Mouse (Mus musculus) midbrain, embryonic 12.5 days (tissue): Measurements from ENCODE around the gene Mup8. TPM values are rescaled to one million over a fixed set of nuclear protein-coding genes. Genes with fewer than 3 reads are reported as not detected.
"Not testable (repeated sequence)": the region's sequence is repeated elsewhere in the genome, so short reads cannot be mapped to it uniquely, and the experiment has no call there.

ENCODE experiments used
- ATAC-seq: fragments of 200-750 bp; cut with Nextera tagmentation; 2 replicates; pipeline ENCODE4 v1.8.0; 2017; ENCODE audit warnings: low read depth, moderate TSS enrichment, moderate library complexity; ENCODE audit not compliant: low FRiP score
- H3K27ac ChIP-seq: fragments of 300-500 bp; sonication (generic); replicated peaks from 2 replicates; pipeline ENCODE4 v1.5.1; 2016; ENCODE audit warnings: mild to moderate bottlenecking
- H3K27me3 ChIP-seq: fragments of 300-500 bp; sonication (generic); 2 replicates; pipeline ENCODE4 v1.6.1; 2016; ENCODE audit warnings: mild to moderate bottlenecking
- H3K36me3 ChIP-seq: fragments of 300-500 bp; sonication (generic); 2 replicates; pipeline ENCODE4 v1.6.1; 2016
- H3K4me1 ChIP-seq: fragments of 300-500 bp; sonication (generic); 2 replicates; pipeline ENCODE4 v1.6.1; 2016
- H3K4me2 ChIP-seq: fragments of 300-500 bp; sonication (generic); replicated peaks from 2 replicates; pipeline ENCODE4 v1.6.1; 2016; ENCODE audit warnings: mild to moderate bottlenecking, moderate library complexity
- H3K4me3 ChIP-seq: fragments of 300-500 bp; sonication (generic); 2 replicates; pipeline ENCODE4 v1.5.1; 2016; ENCODE audit warnings: mild to moderate bottlenecking
- H3K9ac ChIP-seq: fragments of 300-500 bp; sonication (generic); replicated peaks from 2 replicates; pipeline ENCODE4 v1.6.1; 2016; ENCODE audit warnings: mild to moderate bottlenecking, moderate library complexity
- H3K9me3 ChIP-seq: fragments of 300-500 bp; sonication (generic); 2 replicates; pipeline ENCODE4 v1.6.1; 2016; ENCODE audit warnings: mild to moderate bottlenecking
- WGBS: fragments of 180-500 bp; shearing (Covaris S2); methylation state at CpG from one replicate; pipeline ENCODE4 v1.1.7; 2016; 5-methylcytosine and 5-hydroxymethylcytosine counted together
- polyA plus RNA-seq: library from polyadenylated mRNA; unstranded; fragments of >200 nt; fragmentation: Nextera tagmentation; extraction: Ambion mirVana; gene quantifications from 2 replicates; pipeline ENCODE4 v1.2.1, GENCODE M21; 2016

The Mup8 gene
- polyA plus RNA-seq = not detected in 2 replicates

DNA sequence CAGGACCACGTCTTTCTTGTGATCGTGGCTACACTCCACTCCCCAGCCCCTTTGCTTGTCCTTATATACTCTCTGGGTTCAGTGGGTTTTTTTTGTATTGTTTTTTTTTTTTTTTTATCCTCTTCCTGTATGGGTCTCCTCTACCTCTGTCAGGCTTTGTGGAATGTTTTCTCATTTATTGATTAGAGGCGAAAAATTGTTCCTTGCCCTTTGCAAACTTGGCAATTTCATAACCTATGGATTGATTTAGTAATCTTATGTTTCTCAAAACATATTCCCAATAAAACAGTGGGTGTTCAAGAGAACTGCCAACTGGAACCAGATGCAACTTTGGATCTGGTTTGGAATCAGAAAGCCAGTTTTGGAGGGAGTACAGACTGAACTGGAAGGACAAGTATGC lies at the start of gene Mup8:
Gene Mup8, minus strand, starts transcription at position 101 of the 400 bp plus-strand sequence.
- not testable (repeated sequence) for H3K4me3 ChIP-seq, H3K27me3 ChIP-seq, H3K36me3 ChIP-seq, ATAC-seq, H3K27ac ChIP-seq, H3K9ac ChIP-seq, H3K4me2 ChIP-seq, H3K4me1 ChIP-seq, H3K9me3 ChIP-seq
- 87% methylated on average over 3 of the region's 3 CpGs for WGBS

- WGBS = 80% methylated on average over 11 of the region's 11 CpGs
- not testable (repeated sequence) for H3K36me3 ChIP-seq, H3K9ac ChIP-seq, H3K9me3 ChIP-seq, H3K27ac ChIP-seq, H3K4me3 ChIP-seq, H3K4me2 ChIP-seq, H3K27me3 ChIP-seq, ATAC-seq, H3K4me1 ChIP-seq
Observed at GRCm38 (mm10) chr4:60265977-60266770, 43.8 kb upstream of the Mup8 start.

DNA sequence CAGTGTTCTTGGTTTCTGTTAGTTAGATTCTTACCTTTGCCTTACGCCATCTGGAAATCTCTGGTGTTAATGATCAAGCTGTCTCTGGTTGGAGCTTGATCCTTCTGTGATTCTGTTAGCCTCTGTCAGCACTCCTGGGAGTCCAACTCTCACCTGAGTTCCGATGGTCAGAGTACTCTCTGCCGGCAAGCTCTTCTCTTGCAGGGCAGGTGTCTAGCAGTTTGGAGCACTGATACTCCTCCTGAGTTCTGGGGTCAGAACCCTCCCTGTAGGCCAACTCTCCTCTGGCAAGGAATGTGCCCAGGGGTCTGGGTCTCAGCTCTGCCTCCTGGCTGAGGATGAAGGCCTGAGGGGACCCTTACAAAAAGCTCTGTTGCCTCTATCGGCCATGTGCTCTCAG lies 40.3 kb upstream of the Mup8 start:
- WGBS = 93% methylated on average over 3 of the region's 4 CpGs

More for the DNA sequence above, 40.3 kb upstream of the Mup8 start:
- not testable (repeated sequence) for H3K4me3 ChIP-seq, H3K4me2 ChIP-seq, H3K9ac ChIP-seq, H3K27ac ChIP-seq, H3K9me3 ChIP-seq, ATAC-seq, H3K27me3 ChIP-seq, H3K4me1 ChIP-seq, H3K36me3 ChIP-seq

Other genes starting within 250 kb of the Mup8 start
- gene Mup7, start 152.1 kb downstream of the Mup8 start, polyA plus RNA-seq = not detected in 2 replicates
- not detected in 2 replicates for gene Mup2, start 68.3 kb downstream of the Mup8 start, polyA plus RNA-seq
- gene Mup9, start 199.4 kb upstream of the Mup8 start, polyA plus RNA-seq = not detected in 2 replicates